Mouse (Mus musculus) embryonic facial prominence, embryonic 11.5 days (tissue): ENCODE measurements at regions not wholly inside any gene's neighbourhood (a gene's known extent, or its start where the extent isn't known, plus 50 kb on each side); places are given as distances from the start of the nearest gene placed in this dataset.
A peak's percentile ranks its signal among the peaks of the same experiment; 100 is the strongest.

Experiments used
- ATAC-seq: fragments of 200-750 bp; cut with Nextera tagmentation; replicated peaks from 2 replicates; pipeline ENCODE4 v1.8.0; 2017; ENCODE audit warnings: low read depth; ENCODE audit not compliant: insufficient number of reproducible peaks, low FRiP score, low TSS enrichment
- DNase-seq: peaks from one replicate; pipeline ENCODE4 v3.0.0-alpha.2; 2015; ENCODE audit warnings: low spot score
- H3K27ac ChIP-seq: fragments of 300-500 bp; sonication (generic); replicated peaks from 2 replicates; pipeline ENCODE4 v1.5.1; 2014; ENCODE audit warnings: mild to moderate bottlenecking, low read depth, low read length, control low read depth
- H3K27me3 ChIP-seq: fragments of 300-500 bp; sonication (generic); 2 replicates; pipeline ENCODE4 v1.6.1; 2014; ENCODE audit warnings: mild to moderate bottlenecking, low read length, moderate library complexity, mixed read lengths; ENCODE audit not compliant: control insufficient read depth, insufficient read depth
- H3K36me3 ChIP-seq: fragments of 300-500 bp; sonication (generic); replicated peaks from 2 replicates; pipeline ENCODE4 v1.6.1; 2014; ENCODE audit warnings: low read depth, mild to moderate bottlenecking, low read length, moderate library complexity, mixed read lengths; ENCODE audit not compliant: control insufficient read depth, insufficient read depth
- H3K4me1 ChIP-seq: fragments of 300-500 bp; sonication (generic); 2 replicates; pipeline ENCODE4 v1.6.1; 2014; ENCODE audit warnings: low read length, mixed read lengths; ENCODE audit not compliant: control insufficient read depth, insufficient read depth
- H3K4me2 ChIP-seq: fragments of 300-500 bp; sonication (generic); 2 replicates; pipeline ENCODE4 v1.6.1; 2014; ENCODE audit warnings: low read depth, mild to moderate bottlenecking, control low read depth, low read length, moderate library complexity
- H3K4me3 ChIP-seq: fragments of 300-500 bp; sonication (generic); 2 replicates; pipeline ENCODE4 v1.5.1; 2014; ENCODE audit warnings: low read depth, low read length, control low read depth
- H3K9ac ChIP-seq: fragments of 300-500 bp; sonication (generic); replicated peaks from 2 replicates; pipeline ENCODE4 v1.6.1; 2014; ENCODE audit warnings: mild to moderate bottlenecking, control low read depth, low read length
- H3K9me3 ChIP-seq: fragments of 300-500 bp; sonication (generic); replicated peaks from 2 replicates; pipeline ENCODE4 v1.6.1; 2016; ENCODE audit warnings: mild to moderate bottlenecking, low read length, inconsistent platforms, mixed read lengths; ENCODE audit not compliant: control insufficient read depth
- WGBS: fragments of 180-500 bp; shearing (Covaris S2); extraction: QIAGEN DNeasy Blood & Tissue Kit; methylation state at CpG from one replicate; pipeline ENCODE4 v1.1.7; 2014; 5-methylcytosine and 5-hydroxymethylcytosine counted together

DNA sequence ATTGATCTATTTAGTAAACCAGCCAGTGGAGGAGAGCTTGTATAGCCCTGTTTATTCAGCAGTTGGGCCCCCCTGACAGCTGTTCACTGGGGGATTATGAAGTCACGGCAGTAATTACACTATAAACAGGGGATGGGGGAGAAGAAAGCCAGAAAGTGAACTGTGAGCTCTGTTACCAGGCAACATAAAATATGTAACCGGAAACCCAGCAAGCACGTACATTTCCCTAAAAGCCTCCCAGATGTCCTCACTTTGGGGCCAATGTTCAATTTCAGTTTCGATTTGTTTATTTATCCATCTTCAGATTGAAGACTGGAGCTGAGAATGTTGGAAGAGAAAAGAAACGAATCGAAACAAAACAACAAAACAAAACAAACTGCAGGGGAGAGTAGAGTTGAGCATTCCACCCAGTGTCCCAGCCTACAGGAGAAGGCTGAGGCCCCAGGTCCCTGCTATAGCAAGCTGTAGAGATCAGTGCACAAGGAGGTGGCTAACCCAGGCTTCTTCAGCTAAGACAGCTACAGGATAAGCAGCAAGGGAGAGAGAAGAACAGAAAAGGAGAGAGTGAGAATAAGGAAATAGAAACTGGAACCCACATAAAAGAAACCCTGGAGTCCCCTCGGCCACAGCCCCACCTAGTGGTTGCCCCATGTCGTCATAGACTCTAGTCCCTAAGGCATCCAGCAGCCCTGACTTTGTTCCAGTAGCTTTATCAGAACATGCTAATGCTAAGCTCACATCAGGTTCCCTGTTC is 517.7 kb upstream of the Gm26657 start:
- 0 out of 2 replicates have a peak overlapping the region, but pooled peaks have one; percentile 4 for H3K4me2 ChIP-seq

DNA sequence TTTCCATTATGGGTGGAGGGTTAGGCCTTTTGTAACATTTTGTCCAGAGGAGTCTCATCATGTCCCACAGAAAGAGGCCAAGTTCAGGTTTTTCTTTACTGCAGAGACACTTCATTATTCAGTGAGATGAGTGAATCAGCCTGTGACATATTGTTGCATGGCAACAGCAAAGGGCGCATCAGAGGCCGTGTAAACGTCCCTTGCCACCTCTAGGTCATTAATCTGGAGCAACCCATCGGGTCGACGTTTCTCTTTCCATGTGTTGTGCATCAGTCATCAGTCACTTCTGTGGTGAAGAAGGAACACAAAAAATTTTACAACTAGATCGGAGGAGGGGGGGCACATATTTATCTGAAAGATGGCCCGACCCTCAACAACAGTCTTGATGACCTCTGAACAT is 519.3 kb upstream of the Gm26657 start:
- no peak overlapping the region for H3K4me2 ChIP-seq
- no peak for ATAC-seq
- no peaks in the 10 kb centered on the region for H3K36me3 ChIP-seq
- no peak for DNase-seq
- H3K4me1 ChIP-seq: peaks cover 4% of the 10 kb centered on the region
- 72% methylated on average over 8 of the region's 8 CpGs for WGBS
- no peak overlapping the region for H3K4me3 ChIP-seq
- no peaks in the 10 kb centered on the region for H3K27me3 ChIP-seq
- no peaks in the 10 kb centered on the region for H3K9me3 ChIP-seq
- no peak overlapping the region for H3K9ac ChIP-seq
- no peak overlapping the region for H3K27ac ChIP-seq

More for the DNA sequence above, 517.7 kb upstream of the Gm26657 start:
- Histone ChIP-seq H3K9ac (no peak overlapping the region), H3K9me3 (no peaks in the 10 kb centered on the region), H3K36me3 (no peaks in the 10 kb centered on the region), H3K27me3 (no peaks in the 10 kb centered on the region), H3K4me1 (peaks cover 4% of the 10 kb centered on the region), H3K27ac (0 out of 2 replicates have a peak overlapping the region, but pooled peaks have one; percentile 41), H3K4me3 (no peak overlapping the region)
- DNase-seq (peak; percentile 78), ATAC-seq (peak; percentile 82)
- WGBS: 31% methylated on average over 8 of the region's 8 CpGs

DNA sequence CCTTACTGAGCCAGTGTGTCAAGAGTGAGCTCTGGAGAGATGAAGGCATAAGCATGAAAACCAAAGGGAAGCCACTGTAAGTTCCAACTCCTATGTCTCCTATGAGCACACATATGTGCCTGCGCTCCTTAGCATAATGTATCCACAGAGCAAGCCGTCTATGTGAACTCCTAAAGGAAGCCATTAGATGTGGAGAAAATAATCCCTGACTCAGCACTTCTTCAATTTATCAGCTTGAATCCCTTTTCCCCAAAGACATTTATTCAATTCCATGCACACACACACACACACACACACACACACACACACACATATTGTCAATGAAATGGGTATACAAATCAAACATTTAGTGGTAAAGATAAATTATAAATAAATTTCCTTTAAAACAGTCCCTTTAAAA is 530.4 kb upstream of the Gm26657 start:
- no peaks in the 10 kb centered on the region for H3K27me3 ChIP-seq
- H3K4me1 ChIP-seq: no peaks in the 10 kb centered on the region
- no peak overlapping the region for H3K9ac ChIP-seq
- no peak for DNase-seq
- no peak overlapping the region for H3K27ac ChIP-seq
- no peaks in the 10 kb centered on the region for H3K36me3 ChIP-seq
- no peak for ATAC-seq
- H3K4me3 ChIP-seq: no peak overlapping the region
- 89% methylated on average over 2 of the region's 2 CpGs for WGBS
- H3K9me3 ChIP-seq: no peaks in the 10 kb centered on the region
- no peak overlapping the region for H3K4me2 ChIP-seq

DNA sequence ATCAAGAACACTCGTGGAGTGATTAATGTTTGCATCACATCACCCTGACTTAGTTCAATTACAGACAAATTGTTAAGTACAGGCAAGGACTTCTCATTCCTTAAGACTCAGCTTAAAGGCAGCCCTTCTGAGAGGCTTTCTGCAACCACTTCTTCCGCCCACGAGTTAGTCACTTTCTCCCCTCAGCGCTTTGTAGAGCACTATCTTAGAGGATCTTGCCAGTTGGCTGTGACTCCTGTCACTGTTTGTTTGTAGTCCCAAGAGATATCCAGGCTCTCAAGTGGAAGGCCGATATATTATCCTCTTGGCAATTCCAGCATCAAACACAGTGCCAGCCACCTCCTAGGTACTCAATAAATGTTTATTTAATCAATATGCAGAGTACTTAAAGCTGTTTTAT is 532.1 kb upstream of the Gm26657 start:
- Histone ChIP-seq H3K4me1 (no peaks in the 10 kb centered on the region), H3K36me3 (no peaks in the 10 kb centered on the region), H3K9ac (no peak overlapping the region), H3K27ac (no peak overlapping the region), H3K4me3 (no peak overlapping the region), H3K4me2 (no peak overlapping the region), H3K9me3 (no peaks in the 10 kb centered on the region), H3K27me3 (no peaks in the 10 kb centered on the region)
- DNase-seq: no peak
- 71% methylated on average over 5 of the region's 5 CpGs for WGBS
- no peak for ATAC-seq

DNA sequence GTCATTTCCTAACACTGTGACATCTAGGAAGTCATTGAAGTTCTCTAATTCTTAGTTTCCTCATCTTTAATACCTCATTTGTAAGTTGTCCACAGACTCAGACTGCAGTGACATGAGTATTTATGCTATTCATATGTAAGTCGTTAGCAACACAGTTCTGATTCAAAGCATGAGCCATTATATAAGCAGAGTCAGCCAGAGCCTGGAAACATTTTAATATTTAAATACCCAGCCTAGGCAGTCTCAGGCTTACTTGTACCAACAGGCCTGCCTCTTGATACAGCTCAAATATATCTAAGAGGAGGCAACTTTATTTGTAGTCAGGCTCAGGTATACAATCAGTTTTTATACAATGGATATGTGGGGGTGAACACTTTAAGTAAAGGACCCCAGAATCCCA is 534.8 kb upstream of the Gm26657 start:
- Histone ChIP-seq H3K27me3 (no peaks in the 10 kb centered on the region), H3K9me3 (no peaks in the 10 kb centered on the region), H3K9ac (no peak overlapping the region), H3K36me3 (no peaks in the 10 kb centered on the region), H3K27ac (no peak overlapping the region), H3K4me1 (no peaks in the 10 kb centered on the region), H3K4me2 (no peak overlapping the region), H3K4me3 (no peak overlapping the region)
- DNase-seq (no peak), ATAC-seq (no peak)
- 76% methylated on average over 1 of the region's 1 CpGs for WGBS

DNA sequence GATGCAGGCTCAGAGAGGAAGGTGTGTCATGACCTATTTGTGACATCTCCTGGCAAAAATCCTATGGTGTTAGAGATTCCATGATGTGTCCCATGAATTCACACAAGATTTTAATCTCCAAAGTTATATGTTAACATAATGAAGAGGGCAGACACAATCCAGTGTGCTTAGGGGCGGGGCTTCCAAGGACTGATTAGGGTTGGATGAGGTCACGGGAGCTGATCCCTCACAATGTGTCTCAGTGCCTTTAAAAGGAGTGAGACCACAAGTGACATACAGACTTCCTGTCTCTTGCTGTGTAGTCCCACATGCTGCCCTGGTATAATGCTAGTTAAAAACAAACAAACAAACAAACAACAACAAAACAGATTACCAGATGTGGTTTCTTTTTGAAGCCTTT is 546.5 kb upstream of the Gm26657 start:
- ATAC-seq: no peak
- Histone ChIP-seq H3K9ac (no peak overlapping the region), H3K27ac (no peak overlapping the region), H3K27me3 (no peaks in the 10 kb centered on the region), H3K4me1 (no peaks in the 10 kb centered on the region), H3K36me3 (no peaks in the 10 kb centered on the region), H3K4me2 (no peak overlapping the region), H3K4me3 (no peak overlapping the region), H3K9me3 (no peaks in the 10 kb centered on the region)
- WGBS: 46% methylated on average over 2 of the region's 2 CpGs
- no peak for DNase-seq

DNA sequence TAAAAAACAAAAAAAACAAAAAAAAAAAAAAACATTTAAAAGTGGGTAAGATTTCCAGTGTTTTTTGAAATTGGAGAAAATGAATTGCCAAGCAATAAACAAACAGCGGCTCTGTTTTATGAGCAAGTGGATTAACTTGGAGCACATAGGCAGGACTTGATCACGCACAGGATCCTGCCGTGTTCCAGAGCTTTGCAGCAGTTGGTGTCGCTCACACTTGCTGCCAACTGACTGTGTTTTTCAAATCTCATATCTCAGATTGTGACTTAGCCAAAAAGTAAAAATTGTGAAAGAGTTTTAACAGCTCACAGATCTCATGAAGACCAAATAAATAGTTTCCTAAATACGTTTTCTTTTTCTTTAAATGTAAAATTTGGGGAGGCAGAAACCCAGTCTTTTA is 547.4 kb upstream of the Gm26657 start:
- no peak for DNase-seq
- 90% methylated on average over 5 of the region's 5 CpGs for WGBS
- ATAC-seq: no peak

DNA sequence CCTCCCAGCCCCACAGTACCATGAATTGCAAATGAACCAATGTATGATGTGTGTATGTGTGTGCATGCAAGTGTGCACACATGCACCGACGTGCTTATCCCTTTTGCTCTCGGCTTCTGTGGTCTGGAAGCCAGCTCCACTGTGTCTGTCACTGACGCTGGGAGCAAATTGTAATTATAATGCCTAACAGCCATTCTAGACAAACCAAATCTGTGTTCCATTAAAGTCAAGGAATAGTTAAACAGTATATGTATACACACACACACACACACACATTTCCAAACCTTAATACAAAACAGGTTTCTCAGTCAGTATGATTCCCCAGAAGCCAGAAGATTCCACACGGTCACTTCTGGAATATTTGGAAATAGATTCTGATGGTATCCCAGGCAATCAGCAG is 560.3 kb upstream of the Gm26657 start:
- Histone ChIP-seq H3K9me3 (no peaks in the 10 kb centered on the region), H3K4me1 (no peaks in the 10 kb centered on the region), H3K27me3 (no peaks in the 10 kb centered on the region), H3K4me3 (no peak overlapping the region), H3K9ac (no peak overlapping the region), H3K27ac (no peak overlapping the region), H3K4me2 (no peak overlapping the region), H3K36me3 (no peaks in the 10 kb centered on the region)
- ATAC-seq (no peak), DNase-seq (peak; percentile 61)
- 52% methylated on average over 5 of the region's 5 CpGs for WGBS

More for the DNA sequence above, 547.4 kb upstream of the Gm26657 start:
- H3K27me3 ChIP-seq: no peaks in the 10 kb centered on the region
- H3K9me3 ChIP-seq: no peaks in the 10 kb centered on the region
- no peak overlapping the region for H3K9ac ChIP-seq
- H3K27ac ChIP-seq: no peak overlapping the region
- H3K36me3 ChIP-seq: no peaks in the 10 kb centered on the region
- no peak overlapping the region for H3K4me3 ChIP-seq
- H3K4me2 ChIP-seq: no peak overlapping the region
- H3K4me1 ChIP-seq: no peaks in the 10 kb centered on the region
